Mouse (Mus musculus) right cerebral cortex, postnatal 10 days (tissue): ENCODE results near the gene Pigl.
A peak's percentile ranks its signal among the peaks of the same experiment; 100 is the strongest.

ENCODE experiments used
- DNase-seq, 2 experiments: peaks; one replicate each; pipeline ENCODE4 v3.0.0; 2021; ENCODE audit warnings: low spot score in 2 of 2

Gene Pigl

GRCm38 (mm10) chr11:62513311-62513710 lies 55.1 kb downstream of the Pigl start:
- no peak for DNase-seq

- peak in 1 of 2 experiments; percentile 41 for DNase-seq
These were observed 60.7 kb downstream of the Pigl start for GRCm38 (mm10) chr11:62518991-62519390.

GRCm38 (mm10) chr11:62522283-62522682 lies 64.0 kb downstream of the Pigl start:
- no peak for DNase-seq

GRCm38 (mm10) chr11:62537089-62537488 lies 78.8 kb downstream of the Pigl start:
- no peak for DNase-seq

- no peak for DNase-seq
These were observed 79.3 kb downstream of the Pigl start for GRCm38 (mm10) chr11:62537590-62537989.

- peak; percentile 61 to 64 for DNase-seq
These were observed 80.2 kb downstream of the Pigl start for GRCm38 (mm10) chr11:62538321-62539088.

GRCm38 (mm10) chr11:62539089-62539890 lies 81.0 kb downstream of the Pigl start, which contains the start of gene Cenpv:
Gene Cenpv, minus strand, starts transcription at chr11:62539261.
- peak; percentile 80 to 83 for DNase-seq

GRCm38 (mm10) chr11:62540167-62540566 lies 81.9 kb downstream of the Pigl start:
- DNase-seq: no peak

- DNase-seq: no peak
These were observed 82.7 kb downstream of the Pigl start for GRCm38 (mm10) chr11:62540969-62541368.

GRCm38 (mm10) chr11:62541581-62541980 lies 83.3 kb downstream of the Pigl start:
- DNase-seq: no peak

GRCm38 (mm10) chr11:62543991-62544390 lies 85.7 kb downstream of the Pigl start:
- no peak for DNase-seq

GRCm38 (mm10) chr11:62549782-62550181 lies 91.5 kb downstream of the Pigl start:
- DNase-seq: peak; percentile 65 to 66

- DNase-seq: peak; percentile 58 to 69
These were observed 92.0 kb downstream of the Pigl start for GRCm38 (mm10) chr11:62550227-62550685.

GRCm38 (mm10) chr11:62550727-62551225 lies 92.5 kb downstream of the Pigl start, which contains the start of gene Ubb:
Gene Ubb, plus strand, starts transcription at chr11:62551171.
- DNase-seq: peak; percentile 100

- DNase-seq: peak; percentile 95
These were observed 93.2 kb downstream of the Pigl start for GRCm38 (mm10) chr11:62551226-62552119.

- no peak for DNase-seq
These were observed 94.9 kb downstream of the Pigl start for GRCm38 (mm10) chr11:62553186-62553585.

GRCm38 (mm10) chr11:62553633-62554032 lies 95.4 kb downstream of the Pigl start:
- DNase-seq: no peak

GRCm38 (mm10) chr11:62554163-62554855 lies 96.0 kb downstream of the Pigl start:
- no peak for DNase-seq

GRCm38 (mm10) chr11:62554934-62555517 lies 96.8 kb downstream of the Pigl start:
- no peak for DNase-seq

GRCm38 (mm10) chr11:62555896-62556412 lies 97.7 kb downstream of the Pigl start:
- no peak for DNase-seq
